Mouse (Mus musculus) stomach, embryonic 14.5 days (tissue): Measurements from ENCODE around the gene Cox19. TPM values are rescaled to one million over a fixed set of nuclear protein-coding genes. Genes with fewer than 3 reads are reported as not detected.
"Not testable (repeated sequence)": the region's sequence is repeated elsewhere in the genome, so short reads cannot be mapped to it uniquely, and the experiment has no call there.

Experiments used
- ATAC-seq: fragments of 200-750 bp; cut with Nextera tagmentation; 2 replicates; pipeline ENCODE4 v1.8.0; 2017; ENCODE audit warnings: low read depth, moderate TSS enrichment; ENCODE audit not compliant: insufficient number of reproducible peaks, insufficient read depth, low FRiP score
- H3K27ac ChIP-seq: fragments of 300-500 bp; sonication (generic); 2 replicates; pipeline ENCODE4 v1.5.1; 2014; ENCODE audit warnings: mild to moderate bottlenecking, low read length, moderate library complexity, mixed read lengths
- H3K27me3 ChIP-seq: fragments of 300-500 bp; sonication (generic); 2 replicates; pipeline ENCODE4 v1.6.1; 2014; ENCODE audit warnings: low read length, control low read depth, mixed read lengths; ENCODE audit not compliant: control insufficient read depth, insufficient read depth
- H3K36me3 ChIP-seq: fragments of 300-500 bp; sonication (generic); 2 replicates; pipeline ENCODE4 v1.6.1; 2014; ENCODE audit warnings: mild to moderate bottlenecking, control low read depth, low read length, moderate library complexity, mixed read lengths; ENCODE audit not compliant: control insufficient read depth, insufficient read depth
- H3K4me1 ChIP-seq: fragments of 300-500 bp; sonication (generic); 2 replicates; pipeline ENCODE4 v1.6.1; 2014; ENCODE audit warnings: low read length, control low read depth, mixed read lengths; ENCODE audit not compliant: control insufficient read depth, insufficient read depth
- H3K4me2 ChIP-seq: fragments of 300-500 bp; sonication (generic); replicated peaks from 2 replicates; pipeline ENCODE4 v1.6.1; 2014; ENCODE audit warnings: low read depth, low read length, control low read depth
- H3K4me3 ChIP-seq: fragments of 300-500 bp; sonication (generic); 2 replicates; pipeline ENCODE4 v1.5.1; 2014; ENCODE audit warnings: low read depth, low read length, control low read depth
- H3K9ac ChIP-seq: fragments of 300-500 bp; sonication (generic); replicated peaks from 2 replicates; pipeline ENCODE4 v1.6.1; 2014; ENCODE audit warnings: low read depth, mild to moderate bottlenecking, control low read depth, low read length, moderate library complexity, mixed read lengths
- H3K9me3 ChIP-seq: fragments of 300-500 bp; sonication (generic); 2 replicates; pipeline ENCODE4 v1.6.1; 2016; ENCODE audit warnings: low read depth, low read length, control low read depth; ENCODE audit not compliant: control insufficient read depth
- WGBS: fragments of 180-500 bp; shearing (Covaris S2); extraction: QIAGEN DNeasy Blood & Tissue Kit; methylation state at CpG from one replicate; pipeline ENCODE4 v1.1.7; 2014; 5-methylcytosine and 5-hydroxymethylcytosine counted together
- polyA plus RNA-seq: library from polyadenylated mRNA; unstranded; fragments of >200 nt; fragmentation: Nextera tagmentation; extraction: Ambion mirVana; gene quantifications from 2 replicates; pipeline ENCODE4 v1.2.1, GENCODE M21; 2014

Gene Cox19
- polyA plus RNA-seq, 1 experiment from 2014 or later: 120 TPM

GRCm38 (mm10) chr5:139345364-139345714 is 5.9 kb downstream of the Cox19 start:
- H3K27ac ChIP-seq: peak overlapping the region; percentile 57; the same call in 1 of the 2 replicates
- H3K4me1 ChIP-seq: peaks cover 16% of the 10 kb centered on the region
- no peaks in the 10 kb centered on the region for H3K27me3 ChIP-seq
- 11% methylated on average over 5 of the region's 5 CpGs for WGBS
- H3K36me3 ChIP-seq: peaks cover 21% of the 10 kb centered on the region
- ATAC-seq: no peak; the same call in 1 of the 2 replicates
- peak overlapping the region; percentile 65 for H3K4me3 ChIP-seq
- H3K4me2 ChIP-seq: peak overlapping the region; percentile 44
- H3K9ac ChIP-seq: no peak overlapping the region
- H3K9me3 ChIP-seq: no peaks in the 10 kb centered on the region

- 0% methylated on average over 33 of the region's 33 CpGs for WGBS
These were observed 6.4 kb downstream of the Cox19 start for GRCm38 (mm10) chr5:139344687-139345363.

DNA sequence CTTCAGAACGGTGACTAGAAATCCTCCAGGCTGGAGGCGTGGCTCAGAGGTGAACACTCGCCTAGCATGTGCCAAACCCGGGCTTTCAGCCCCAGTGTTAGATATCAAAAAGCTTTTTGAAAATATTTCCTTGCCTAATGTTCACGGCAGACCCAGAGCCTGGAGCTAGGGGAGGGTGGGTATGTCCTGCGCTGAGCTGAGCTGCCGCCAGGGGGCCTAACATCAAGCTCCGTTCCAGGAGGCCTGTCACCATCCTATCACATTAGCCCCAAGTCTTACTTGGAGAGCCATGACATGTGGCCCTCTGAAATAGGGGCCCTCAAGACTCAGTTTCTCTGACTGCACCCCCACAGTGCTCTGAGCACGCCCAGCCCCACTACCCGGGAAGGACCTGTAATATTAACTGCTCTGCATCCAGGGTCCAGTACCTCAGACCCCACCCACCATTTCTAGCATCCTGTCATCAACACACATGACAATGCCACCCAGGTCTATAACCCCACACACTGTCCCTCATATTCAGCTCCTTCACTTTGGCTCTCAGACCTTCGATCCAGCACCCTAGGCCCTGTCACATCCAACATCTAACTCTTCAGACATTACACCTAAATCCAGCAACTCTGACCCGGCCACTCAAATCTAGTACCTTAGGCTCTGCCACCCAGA is 7.1 kb downstream of the Cox19 start:
- Histone ChIP-seq H3K4me1 (peaks cover 16% of the 10 kb centered on the region), H3K9ac (peak overlapping the region; percentile 81), H3K4me2 (peak overlapping the region; percentile 90), H3K27ac (peak overlapping the region; percentile 66), H3K4me3 (peak overlapping the region; percentile 65), H3K9me3 (no peaks in the 10 kb centered on the region), H3K27me3 (no peaks in the 10 kb centered on the region), H3K36me3 (peaks cover 30% of the 10 kb centered on the region)
- ATAC-seq: peak; percentile 76
- 4% methylated on average over 12 of the region's 12 CpGs for WGBS

More at GRCm38 (mm10) chr5:139344687-139345363, 6.4 kb downstream of the Cox19 start:
- Histone ChIP-seq H3K4me3 (peak overlapping the region; percentile 65), H3K27me3 (no peaks in the 10 kb centered on the region), H3K9ac (peak overlapping the region; percentile 81), H3K9me3 (no peaks in the 10 kb centered on the region), H3K4me1 (peaks cover 16% of the 10 kb centered on the region), H3K27ac (peak overlapping the region; percentile 57; the same call in 1 of the 2 replicates), H3K36me3 (peaks cover 26% of the 10 kb centered on the region), H3K4me2 (peak overlapping the region; percentile 90)
- peak; percentile 90 for ATAC-seq

- Histone ChIP-seq H3K27me3 (no peaks in the 10 kb centered on the region), H3K4me2 (no peak overlapping the region), H3K27ac (no peak overlapping the region), H3K4me1 (peaks cover 8% of the 10 kb centered on the region), H3K9me3 (no peaks in the 10 kb centered on the region), H3K36me3 (peaks cover 58% of the 10 kb centered on the region), H3K4me3 (no peak overlapping the region), H3K9ac (no peak overlapping the region)
- ATAC-seq: no peak
- WGBS: 82% methylated on average over 11 of the region's 11 CpGs
These were observed 12.3 kb downstream of the Cox19 start for GRCm38 (mm10) chr5:139338891-139339290.

DNA sequence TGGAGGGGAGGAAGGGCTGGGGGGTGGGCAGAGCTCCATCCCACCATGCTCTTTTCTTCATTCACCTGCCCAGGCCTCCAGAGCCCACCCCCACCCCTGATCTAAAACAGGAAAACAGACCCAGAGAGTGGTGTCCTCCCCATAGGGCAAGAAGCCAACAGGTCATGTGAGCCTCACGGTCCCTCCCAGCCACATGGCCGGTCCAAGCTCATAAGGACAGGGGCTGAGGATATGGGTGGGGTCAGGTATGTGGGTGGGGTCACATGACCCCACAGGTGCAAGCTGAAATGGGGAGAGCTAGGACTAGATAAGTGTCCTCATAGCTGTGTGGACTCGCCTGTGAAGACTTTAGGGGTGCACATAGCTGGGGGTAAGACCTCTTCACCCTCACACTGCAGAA is 12.8 kb downstream of the Cox19 start:
- no peaks in the 10 kb centered on the region for H3K9me3 ChIP-seq
- H3K27ac ChIP-seq: no peak overlapping the region
- H3K4me2 ChIP-seq: no peak overlapping the region
- peaks cover 58% of the 10 kb centered on the region for H3K36me3 ChIP-seq
- ATAC-seq: no peak
- H3K4me3 ChIP-seq: no peak overlapping the region
- WGBS: 70% methylated on average over 3 of the region's 3 CpGs
- no peaks in the 10 kb centered on the region for H3K27me3 ChIP-seq
- H3K9ac ChIP-seq: no peak overlapping the region
- peaks cover 3% of the 10 kb centered on the region; the same call in 1 of the 2 replicates for H3K4me1 ChIP-seq

DNA sequence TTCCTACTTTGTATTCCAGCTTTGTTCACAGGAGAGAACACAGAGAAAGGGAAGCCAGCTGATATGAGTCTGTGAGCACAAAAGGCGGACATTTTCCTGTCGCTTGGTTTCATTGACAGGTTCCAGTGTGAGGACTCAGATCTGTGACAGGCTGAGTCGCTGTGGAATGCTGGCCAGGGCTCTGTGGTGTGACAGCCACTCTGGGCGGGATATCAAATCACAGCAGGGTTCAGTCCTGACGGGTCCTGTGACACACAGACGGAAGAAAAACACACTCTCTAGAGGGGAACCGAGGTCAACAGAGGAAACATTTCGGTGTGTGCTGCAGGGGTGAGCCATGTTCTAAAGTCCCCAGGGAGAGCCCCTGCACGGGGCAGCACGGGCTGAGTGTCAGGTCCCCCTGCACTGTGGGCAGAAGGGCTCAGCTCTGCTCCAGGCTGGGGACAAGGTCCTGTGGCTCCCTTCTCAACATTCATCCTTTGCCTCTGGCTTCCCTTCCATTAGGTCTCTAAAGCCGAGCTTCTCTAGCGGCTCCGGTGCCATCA is 13.3 kb downstream of the Cox19 start:
- no peak for ATAC-seq
- H3K9me3 ChIP-seq: no peaks in the 10 kb centered on the region
- no peak overlapping the region for H3K27ac ChIP-seq
- H3K4me3 ChIP-seq: no peak overlapping the region
- no peak overlapping the region for H3K9ac ChIP-seq
- H3K36me3 ChIP-seq: peaks cover 58% of the 10 kb centered on the region
- H3K4me2 ChIP-seq: no peak overlapping the region
- H3K4me1 ChIP-seq: no peaks in the 10 kb centered on the region
- 81% methylated on average over 13 of the region's 13 CpGs for WGBS
- no peaks in the 10 kb centered on the region for H3K27me3 ChIP-seq

DNA sequence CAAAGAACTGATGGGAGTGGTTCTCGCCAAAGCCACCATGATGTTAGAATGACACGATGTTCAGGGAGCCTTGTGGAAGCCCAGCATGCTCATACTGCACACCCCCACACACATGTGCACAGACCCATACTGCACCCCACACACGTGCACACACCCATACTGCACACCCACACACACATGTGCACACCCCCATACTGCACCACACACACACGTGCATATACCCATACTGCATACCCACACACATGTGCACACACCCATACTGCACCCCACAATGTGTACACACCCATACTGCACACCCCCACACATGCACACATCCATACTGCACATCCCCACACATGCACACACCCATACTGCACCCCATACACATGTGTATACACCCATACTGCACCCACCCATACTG is 15.6 kb downstream of the Cox19 start:
- H3K4me3 ChIP-seq: no peak overlapping the region
- peaks cover 41% of the 10 kb centered on the region for H3K36me3 ChIP-seq
- 82% methylated on average over 4 of the region's 4 CpGs for WGBS
- ATAC-seq: no peak
- no peak overlapping the region for H3K9ac ChIP-seq
- no peaks in the 10 kb centered on the region for H3K9me3 ChIP-seq
- H3K4me2 ChIP-seq: no peak overlapping the region
- H3K27ac ChIP-seq: no peak overlapping the region
- H3K27me3 ChIP-seq: no peaks in the 10 kb centered on the region
- no peaks in the 10 kb centered on the region for H3K4me1 ChIP-seq

DNA sequence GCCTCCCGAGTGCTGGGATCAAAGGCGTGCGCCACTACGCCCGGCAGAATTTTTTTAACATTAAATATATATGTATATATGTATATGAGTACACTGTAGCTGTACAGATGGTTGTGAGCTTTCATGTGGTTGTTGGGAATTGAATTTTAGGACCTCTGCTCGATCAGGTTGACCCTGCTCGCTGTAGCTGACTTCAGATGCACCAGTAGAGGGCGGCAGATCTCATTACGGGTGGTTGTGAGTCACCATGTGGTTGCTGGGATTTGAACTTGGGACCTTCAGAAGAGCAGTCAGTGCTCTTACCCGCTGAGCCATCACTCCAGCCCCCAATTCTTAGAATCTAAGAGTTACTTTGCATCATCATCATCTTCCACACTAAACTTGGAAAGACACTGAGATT is 16.8 kb downstream of the Cox19 start:
- not testable (repeated sequence) for H3K27ac ChIP-seq, H3K9ac ChIP-seq, H3K27me3 ChIP-seq, H3K4me2 ChIP-seq, H3K9me3 ChIP-seq, ATAC-seq, H3K4me3 ChIP-seq, H3K4me1 ChIP-seq
- peaks cover 30% of the 10 kb centered on the region for H3K36me3 ChIP-seq
- 85% methylated on average over 10 of the region's 10 CpGs for WGBS
